Mouse (Mus musculus) liver, embryonic 11.5 days (tissue): ENCODE data around the gene Heca. TPM values are rescaled to one million over a fixed set of nuclear protein-coding genes. Genes with fewer than 3 reads are reported as not detected.
A peak's percentile ranks its signal among the peaks of the same experiment; 100 is the strongest.
"Not testable (repeated sequence)": the region's sequence is repeated elsewhere in the genome, so short reads cannot be mapped to it uniquely, and the experiment has no call there.

Source experiments
- ATAC-seq: fragments of 200-750 bp; cut with Nextera tagmentation; replicated peaks from 2 replicates; pipeline ENCODE4 v1.8.0; 2017; ENCODE audit warnings: moderate number of reproducible peaks, mild to moderate bottlenecking, moderate TSS enrichment, moderate library complexity; ENCODE audit not compliant: low FRiP score
- DNase-seq: peaks from one replicate; pipeline ENCODE4 v3.0.0-alpha.2; 2017; ENCODE audit warnings: low spot score
- H3K27ac ChIP-seq: fragments of 300-500 bp; sonication (generic); 2 replicates; pipeline ENCODE4 v1.5.1; 2014; ENCODE audit warnings: mild to moderate bottlenecking, low read depth, low read length, control low read depth
- H3K27me3 ChIP-seq: fragments of 300-500 bp; sonication (generic); replicated peaks from 2 replicates; pipeline ENCODE4 v1.6.1; 2014; ENCODE audit warnings: low read length, mixed read lengths; ENCODE audit not compliant: control insufficient read depth, insufficient read depth
- H3K36me3 ChIP-seq: fragments of 300-500 bp; sonication (generic); 2 replicates; pipeline ENCODE4 v1.6.1; 2014; ENCODE audit warnings: mild to moderate bottlenecking, low read length, moderate library complexity, mixed read lengths; ENCODE audit not compliant: control insufficient read depth, insufficient read depth
- H3K4me1 ChIP-seq: fragments of 300-500 bp; sonication (generic); replicated peaks from 2 replicates; pipeline ENCODE4 v1.6.1; 2014; ENCODE audit warnings: low read length, mixed read lengths; ENCODE audit not compliant: control insufficient read depth, insufficient read depth
- H3K4me2 ChIP-seq: fragments of 300-500 bp; sonication (generic); 2 replicates; pipeline ENCODE4 v1.6.1; 2014; ENCODE audit warnings: mild to moderate bottlenecking, control low read depth, moderate library complexity
- H3K4me3 ChIP-seq: fragments of 300-500 bp; sonication (generic); 2 replicates; pipeline ENCODE4 v1.5.1; 2014; ENCODE audit warnings: low read depth, low read length, control low read depth
- H3K9ac ChIP-seq: fragments of 300-500 bp; sonication (generic); 2 replicates; pipeline ENCODE4 v1.6.1; 2014; ENCODE audit warnings: low read depth, low read length, control low read depth
- H3K9me3 ChIP-seq: fragments of 300-500 bp; sonication (generic); 2 replicates; pipeline ENCODE4 v1.6.1; 2016; ENCODE audit warnings: low read length, inconsistent platforms, mixed read lengths; ENCODE audit not compliant: control insufficient read depth
- WGBS: fragments of 180-500 bp; shearing (Covaris S2); extraction: QIAGEN DNeasy Blood & Tissue Kit; methylation state at CpG from one replicate; pipeline ENCODE4 v1.1.7; 2014; 5-methylcytosine and 5-hydroxymethylcytosine counted together
- polyA plus RNA-seq: library from polyadenylated mRNA; unstranded; fragments of >200 nt; fragmentation: Nextera tagmentation; extraction: Ambion mirVana; gene quantifications from 2 replicates; pipeline ENCODE4 v1.2.1, GENCODE M21; 2014

Gene Heca
- polyA plus RNA-seq, 1 experiment from 2014 or later = 5.6 TPM

DNA sequence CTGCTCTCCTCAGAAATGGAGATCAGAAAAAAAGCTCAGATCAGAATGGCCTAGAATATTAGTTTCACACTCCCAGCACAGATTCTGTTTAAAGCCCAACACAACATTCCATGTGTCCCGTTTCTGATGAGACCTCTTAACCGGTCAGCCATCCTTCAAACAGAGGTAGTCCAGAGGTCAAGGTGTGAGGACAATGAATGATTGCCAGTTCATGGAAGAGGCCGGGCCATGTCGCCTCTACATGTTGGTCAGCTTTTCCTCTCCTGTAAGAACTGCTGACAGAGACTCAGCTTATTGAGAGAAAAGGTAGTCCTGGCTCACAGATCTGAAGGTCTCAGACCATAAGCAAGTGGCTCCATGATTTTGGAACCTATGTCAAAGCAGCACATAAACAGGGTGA is 118.7 kb downstream of the Heca start:
- no peak overlapping the region for H3K4me3 ChIP-seq
- WGBS = 69% methylated on average over 4 of the region's 4 CpGs
- no peak overlapping the region for H3K27ac ChIP-seq
- ATAC-seq (no peak), DNase-seq (no peak)
- no peak overlapping the region for H3K9ac ChIP-seq
- H3K36me3 ChIP-seq = no peaks in the 10 kb centered on the region
- H3K9me3 ChIP-seq = no peaks in the 10 kb centered on the region
- no peaks in the 10 kb centered on the region for H3K27me3 ChIP-seq
- no peaks in the 10 kb centered on the region for H3K4me1 ChIP-seq
- H3K4me2 ChIP-seq = no peak overlapping the region

DNA sequence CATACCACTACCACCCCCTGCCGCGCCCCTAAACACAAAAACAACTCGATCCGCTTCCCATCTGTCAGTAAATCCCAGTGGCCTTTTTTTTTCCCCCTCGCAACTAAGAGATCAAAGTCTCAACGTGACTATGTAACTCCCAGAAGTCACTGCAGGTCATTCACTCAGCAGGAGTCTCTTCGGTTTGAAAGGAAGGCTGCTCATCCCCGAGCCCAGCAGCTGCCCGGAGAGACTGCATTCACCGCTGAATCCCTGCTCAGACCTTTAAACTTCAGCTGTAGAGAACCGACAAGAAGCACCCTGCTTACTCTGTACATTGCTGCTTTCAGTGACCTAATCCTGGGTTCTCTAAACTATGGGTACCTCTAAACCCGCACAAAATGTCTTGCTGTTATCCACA is 120.5 kb downstream of the Heca start:
- Histone ChIP-seq H3K27ac (no peak overlapping the region), H3K4me3 (no peak overlapping the region), H3K4me1 (no peaks in the 10 kb centered on the region), H3K9ac (no peak overlapping the region), H3K36me3 (no peaks in the 10 kb centered on the region), H3K9me3 (no peaks in the 10 kb centered on the region), H3K27me3 (no peaks in the 10 kb centered on the region), H3K4me2 (peak overlapping the region; percentile 50)
- DNase-seq (no peak), ATAC-seq (no peak)
- 12% methylated on average over 12 of the region's 12 CpGs for WGBS

DNA sequence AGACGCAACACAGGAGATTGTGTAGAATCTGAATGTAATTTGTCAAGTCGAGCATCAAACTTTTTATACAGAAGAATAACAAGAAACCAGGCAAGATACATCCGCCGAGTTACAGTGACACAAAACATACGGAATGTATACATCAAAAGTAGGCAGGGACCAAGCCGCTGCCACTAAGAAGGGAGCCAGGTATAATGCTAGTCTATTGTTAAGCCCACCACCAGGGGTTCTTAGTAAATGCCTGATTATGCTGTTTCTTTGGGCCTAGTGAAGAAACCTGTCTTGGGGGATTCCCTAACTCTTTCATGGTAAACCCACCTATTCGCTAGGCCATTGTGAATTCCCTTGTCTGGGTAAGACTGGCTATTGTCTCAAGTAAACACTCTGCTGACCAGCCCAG is 127.4 kb downstream of the Heca start:
- H3K9me3 ChIP-seq, H3K4me1 ChIP-seq, H3K4me3 ChIP-seq, H3K4me2 ChIP-seq, H3K27me3 ChIP-seq, DNase-seq, H3K9ac ChIP-seq, H3K27ac ChIP-seq, H3K36me3 ChIP-seq, ATAC-seq: not testable (repeated sequence)
- WGBS = 88% methylated on average over 7 of the region's 7 CpGs

Other genes with a start within 250 kb of the Heca start
- 50.7 and 50.8 TPM in 2 replicates for gene Cited2, start 224.8 kb downstream of the Heca start, polyA plus RNA-seq
- gene Txlnb, start 151.8 kb downstream of the Heca start, polyA plus RNA-seq = 0.30 and 0.58 TPM in 2 replicates
- gene Abracl, start 75.2 kb upstream of the Heca start, polyA plus RNA-seq = 109 and 115 TPM in 2 replicates
- gene Reps1, start 107.8 kb upstream of the Heca start, polyA plus RNA-seq = 13.3 and 17.8 TPM in 2 replicates